19 mouse cellular contexts compared by ENCODE assay signal in genomic region chr13:102918616-102919015, GRCm38 (mm10).
DNase-seq lines count a peak whose midpoint lies in the region; ATAC-seq lines count a peak whose summit lies in the region.
"Had no signal": no experiment of that assay in that cellular context is flagged by ENCODE, and none has a peak within 500 bp of the region (broad histone marks: within the 10 kb centered on the region; RNA-seq: fewer than 3 reads in every experiment).

No protein-coding gene starts in this region.

- DNase-seq in embryo, embryonic 11.5 days (ENCODE audit: low read depth, low spot score) = peak; percentile 17
- DNase-seq in embryo, embryonic 11 days = no peak
- DNase-seq in 416B (ENCODE audit: low read depth) = peak; percentile 19
- DNase-seq in kidney, adult 18-20 months = no peak
- no peak for DNase-seq in gastrocnemius, postnatal 25 days
- DNase-seq: cerebellum, adult 18-20 months; cerebellum, adult 9-10 months; cerebellum, postnatal 14 days; gastrocnemius, postnatal 10 days; heart, adult 18-20 months; heart, postnatal 14 days; heart, postnatal 4 days had no signal

- ATAC-seq in common myeloid progenitor, adult 5-6 weeks (replicated peaks; ENCODE audit: low read depth, poor library complexity, severe bottlenecking) = peak; percentile 18; the same call in 1 of the 2 replicates
- ATAC-seq: activated CD4-positive, CD25-positive, alpha-beta regulatory T cell, adult 4 months; forebrain, embryonic 13.5 days; forebrain, embryonic 16.5 days; hindbrain, postnatal 0 days; inflammation-experienced regulatory T-cells, adult 6 months; intestine, embryonic 16.5 days had no signal

Comparison
In these comparisons a context has a peak if more than half of its experiments do, and no peak if none do; other contexts are left out.
1. DNase-seq: peak in embryo, embryonic 11.5 days (single experiment) and 416B (single experiment); none in embryo, embryonic 11 days (single experiment), kidney, adult 18-20 months (single experiment) and gastrocnemius, postnatal 25 days (single experiment).